Mouse (Mus musculus) gastrocnemius, postnatal 25 days (tissue): ENCODE results near the gene Cpeb1. TPM values are rescaled to one million over a fixed set of nuclear protein-coding genes. Genes with fewer than 3 reads are reported as not detected.

ENCODE experiments used
- DNase-seq: peaks from one replicate; pipeline ENCODE4 v3.0.0; 2022
- total RNA-seq, 2 experiments: library from RNA; stranded (reverse); gene quantifications; 1 replicate in 1 of 2; 2 replicates in 1 of 2; pipeline ENCODE4 v1.2.3; 2021

The Cpeb1 gene
- total RNA-seq, 2 experiments from 2014 or later = 14.4 to 17.2 TPM

DNA sequence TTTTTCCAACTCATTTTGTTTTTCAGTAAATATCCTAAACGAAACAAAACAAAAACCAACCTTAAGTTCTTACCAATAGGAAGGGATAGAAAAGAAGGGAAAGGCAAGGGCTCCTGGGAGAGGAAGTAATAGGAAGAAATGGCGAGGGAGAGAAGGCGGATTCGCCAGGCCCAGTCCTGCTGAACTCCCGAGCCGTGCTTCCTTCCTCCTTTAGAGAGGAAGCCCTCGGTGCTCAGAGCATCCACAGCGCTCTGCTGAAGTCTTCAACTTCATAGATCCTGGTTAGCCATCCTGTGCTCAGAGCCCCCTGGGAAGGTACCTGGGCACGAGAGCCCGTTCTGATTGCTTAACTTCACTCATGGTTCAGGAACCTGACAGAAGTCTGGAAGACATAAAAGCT lies 127.6 kb downstream of the Cpeb1 start:
- DNase-seq = no peak

DNA sequence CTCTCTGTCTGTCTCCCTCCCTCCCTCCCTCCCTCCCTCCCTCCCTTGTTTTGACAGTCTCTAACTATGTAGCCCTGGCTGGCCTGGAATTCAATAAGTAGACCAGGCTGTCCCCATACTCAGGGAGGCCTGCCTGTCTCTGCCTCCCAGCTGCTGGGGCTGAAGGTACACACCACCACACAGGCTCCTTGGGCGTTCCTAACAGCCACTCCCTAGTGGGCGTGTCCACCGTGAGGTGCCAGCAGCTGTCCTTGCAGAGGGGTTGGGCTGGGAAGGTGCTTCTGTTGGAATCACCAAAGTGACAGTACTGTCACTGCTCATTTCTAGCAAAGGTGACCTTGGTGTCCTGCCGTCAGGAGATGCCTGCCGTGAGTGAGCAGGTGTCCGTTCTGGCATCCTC lies 128.4 kb downstream of the Cpeb1 start:
- DNase-seq = no peak

DNA sequence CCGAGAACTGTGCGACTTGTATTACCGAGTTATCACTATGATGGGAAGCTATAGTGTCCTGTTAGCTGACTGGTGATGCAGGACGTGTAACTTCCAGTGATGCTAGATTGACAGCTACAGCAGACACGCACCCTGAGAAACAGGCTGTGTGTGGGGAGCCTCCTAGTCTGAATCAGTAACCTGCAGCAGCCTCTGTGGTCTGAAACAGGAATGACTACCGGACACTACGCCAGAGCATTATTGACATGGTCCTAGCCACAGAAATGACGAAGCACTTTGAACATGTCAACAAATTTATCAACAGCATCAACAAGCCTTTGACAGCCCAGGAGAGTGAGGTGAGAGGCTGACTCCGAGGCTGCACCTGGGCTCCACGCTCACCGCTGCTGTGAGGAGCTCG lies 129.2 kb downstream of the Cpeb1 start:
- DNase-seq = no peak

DNA sequence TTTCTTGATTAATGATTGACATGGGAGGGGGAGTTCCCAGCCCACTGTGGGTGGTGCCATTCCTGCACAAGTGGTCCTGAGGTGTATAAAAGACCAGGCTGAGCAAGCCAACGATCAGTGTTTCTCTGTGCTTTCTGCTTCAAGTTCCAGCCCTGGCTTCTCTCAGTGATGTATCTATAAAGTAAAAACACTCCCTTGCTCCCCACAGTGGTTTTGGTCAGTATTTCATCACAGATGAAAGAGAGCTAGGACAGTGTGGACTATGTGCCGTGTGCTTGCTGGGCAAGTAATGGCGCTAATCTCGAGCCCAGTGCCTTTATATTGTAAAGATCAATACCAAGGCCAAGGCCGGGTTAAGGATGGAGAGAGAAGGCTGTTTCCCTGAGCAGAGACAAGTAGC lies 133.5 kb downstream of the Cpeb1 start:
- no peak for DNase-seq

DNA sequence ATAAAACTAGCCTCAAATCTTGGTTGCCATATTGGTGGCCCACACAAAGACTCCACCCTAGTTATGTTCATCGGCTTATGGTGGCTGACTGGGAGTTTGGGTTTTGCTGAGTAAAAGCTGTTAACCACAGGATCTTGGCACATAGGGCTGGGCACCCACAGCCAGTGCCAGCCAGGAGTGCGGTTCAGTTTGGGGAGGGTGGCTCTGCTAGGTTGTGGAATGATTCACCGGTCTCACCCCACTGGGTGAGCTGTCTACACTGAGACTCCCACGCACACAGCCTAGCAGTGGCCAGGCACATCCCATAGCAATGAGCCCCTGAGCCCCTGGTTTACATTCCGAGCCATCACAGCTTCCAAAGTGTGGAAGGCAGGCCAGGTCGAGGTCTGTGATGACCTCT lies 135.5 kb downstream of the Cpeb1 start:
- DNase-seq = no peak

DNA sequence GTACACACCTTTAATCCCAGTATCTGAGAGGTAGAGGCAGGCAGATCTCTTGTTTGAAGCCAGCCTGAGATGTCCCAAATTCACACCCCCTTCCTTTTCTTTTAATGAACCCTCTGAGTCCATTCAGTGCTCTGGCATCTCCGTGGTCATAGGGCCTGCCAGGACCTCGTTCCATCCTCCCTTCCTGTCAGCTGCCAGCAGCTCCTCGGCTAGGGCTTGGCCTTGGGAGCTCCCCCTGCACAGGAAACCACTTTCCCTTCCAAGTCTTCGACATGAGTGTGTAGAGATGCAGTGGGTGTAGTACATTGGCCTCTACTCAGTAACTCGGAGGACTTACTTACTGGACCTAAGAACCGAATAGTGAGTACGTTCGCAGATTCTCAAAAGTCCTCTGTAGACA lies 139.7 kb downstream of the Cpeb1 start:
- DNase-seq = no peak

DNA sequence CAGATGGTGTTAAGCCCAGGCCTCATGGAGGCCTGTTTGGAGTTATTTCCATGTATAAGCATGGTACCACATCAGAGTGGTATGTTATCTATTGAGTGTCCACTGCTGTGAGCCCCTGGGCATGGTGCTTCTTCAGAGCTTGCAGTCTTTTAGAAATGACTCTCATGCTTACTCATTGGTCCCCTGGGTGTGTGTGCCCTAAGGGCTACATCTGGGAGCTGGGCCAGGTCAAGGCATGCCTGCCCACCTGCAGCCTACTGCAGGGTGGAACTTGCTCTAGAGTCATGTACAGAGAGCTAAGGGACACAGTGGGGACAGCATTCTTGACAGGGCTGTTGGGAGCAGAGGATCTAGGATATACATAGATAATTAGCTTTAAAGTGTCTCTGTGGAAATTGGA lies 143.7 kb downstream of the Cpeb1 start:
- DNase-seq = no peak

DNA sequence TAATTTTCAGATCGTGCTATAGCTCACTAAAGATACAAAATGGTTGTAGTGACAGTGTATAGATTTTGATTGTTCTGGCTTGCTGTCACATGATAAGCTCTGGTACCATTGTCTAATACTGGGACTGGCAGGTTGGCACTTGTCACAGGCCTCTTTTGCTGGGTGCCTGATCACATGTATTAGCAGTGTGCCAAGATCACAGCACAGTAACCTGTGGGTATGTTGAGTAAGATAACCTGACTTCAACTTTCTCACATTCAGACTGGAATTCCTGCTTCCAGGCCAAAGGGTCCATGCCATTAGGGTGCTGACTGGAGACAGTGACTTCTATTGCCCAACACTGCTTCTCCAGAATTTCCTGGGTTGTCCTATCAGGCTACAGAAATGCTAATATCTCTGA lies 144.1 kb downstream of the Cpeb1 start:
- no peak for DNase-seq

DNA sequence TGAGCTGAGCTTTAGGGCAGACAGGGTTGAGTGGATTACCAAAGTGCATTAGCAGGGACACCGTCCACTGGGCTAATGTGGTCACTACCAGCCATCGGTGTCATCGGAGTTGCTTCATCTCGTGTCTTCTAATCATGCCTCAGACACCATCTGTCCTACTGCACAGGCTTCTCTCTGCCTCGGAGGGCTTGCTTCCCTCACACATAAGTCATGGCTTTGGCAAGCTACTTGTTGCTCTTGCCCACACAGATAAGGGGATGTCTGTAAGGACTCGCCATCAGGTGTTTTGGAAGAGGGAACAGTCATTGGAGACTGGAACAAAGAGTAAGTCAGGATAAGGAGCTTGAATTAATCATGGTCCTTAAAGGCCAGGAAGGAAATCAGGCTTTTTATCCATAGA lies 146.0 kb downstream of the Cpeb1 start:
- no peak for DNase-seq

DNA sequence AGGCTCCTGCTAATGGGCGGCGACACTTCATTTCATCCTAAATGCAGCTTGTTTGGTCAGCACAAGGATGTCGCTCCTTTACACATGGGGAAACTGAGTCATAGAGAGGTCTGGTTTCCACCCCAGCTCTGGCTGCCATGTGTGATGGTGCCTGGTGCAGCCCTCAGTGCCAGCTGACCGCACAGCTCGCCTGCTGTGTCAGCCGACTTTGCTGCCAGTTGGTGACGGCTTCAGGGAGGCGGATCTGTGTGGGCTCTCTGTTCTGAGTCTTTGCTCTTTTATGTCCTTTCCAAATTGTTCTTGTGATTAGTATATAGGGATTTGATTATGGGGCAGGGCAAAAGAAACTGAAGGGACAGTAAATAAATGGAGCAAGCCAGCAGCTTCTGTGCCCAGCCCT lies 147.5 kb downstream of the Cpeb1 start:
- DNase-seq = no peak

DNA sequence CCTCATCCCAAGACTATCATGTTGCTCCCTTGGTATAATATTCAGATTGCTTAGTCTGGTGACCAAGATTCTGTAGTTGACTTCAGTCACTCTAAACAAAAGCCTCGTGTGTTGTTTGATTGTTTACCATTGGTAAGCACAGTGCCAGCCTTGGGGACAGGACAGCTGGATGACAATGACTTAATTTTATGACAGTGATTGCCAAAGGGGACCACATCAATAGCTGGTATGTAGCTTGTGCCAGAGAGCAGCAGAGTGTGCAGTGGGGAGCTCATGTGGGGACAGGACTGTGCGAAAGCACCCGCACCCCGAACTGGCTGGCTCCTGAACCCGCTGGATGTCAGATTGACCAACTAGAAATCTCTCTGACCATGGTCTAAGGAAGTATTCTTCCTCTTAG lies 150.6 kb downstream of the Cpeb1 start:
- no peak for DNase-seq

DNA sequence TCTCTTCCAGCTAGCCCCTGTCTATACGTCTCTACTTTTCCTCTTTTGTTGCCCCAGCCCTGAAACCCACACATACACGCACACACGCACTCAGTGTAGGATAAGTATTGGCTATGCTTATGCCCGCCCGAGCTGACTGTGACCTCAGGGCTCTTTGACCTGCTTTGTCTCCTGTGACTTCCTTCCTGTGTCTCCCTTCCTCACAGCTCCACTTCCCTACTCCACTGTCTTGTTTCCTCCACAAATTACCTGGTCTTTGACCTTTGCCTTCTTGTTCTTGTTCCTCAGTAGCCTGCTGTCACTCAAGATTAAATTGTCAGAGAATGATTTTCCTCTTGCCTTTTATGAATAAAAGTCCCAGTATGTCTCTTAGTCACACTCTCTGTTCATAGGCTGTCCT lies 151.2 kb downstream of the Cpeb1 start:
- DNase-seq = no peak

DNA sequence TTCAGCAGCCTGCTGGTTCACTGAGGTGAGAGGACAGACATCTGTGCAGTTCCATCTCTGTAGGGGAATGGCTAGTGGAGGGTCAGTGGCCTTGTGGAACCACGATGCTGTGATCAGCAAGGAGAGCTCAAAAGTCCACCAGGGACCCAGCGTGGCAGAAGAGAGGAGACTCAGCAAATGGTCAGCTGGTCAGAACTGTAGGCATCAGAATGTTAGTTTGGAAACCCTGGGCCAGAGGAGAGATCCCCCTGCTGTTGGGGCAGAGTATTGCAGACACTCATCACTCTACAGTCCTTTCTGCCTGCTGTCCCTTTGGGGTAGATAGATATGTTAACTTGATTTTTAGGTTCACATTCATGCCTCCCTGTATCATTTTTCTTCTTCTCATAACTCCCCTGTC lies 151.6 kb downstream of the Cpeb1 start:
- no peak for DNase-seq

DNA sequence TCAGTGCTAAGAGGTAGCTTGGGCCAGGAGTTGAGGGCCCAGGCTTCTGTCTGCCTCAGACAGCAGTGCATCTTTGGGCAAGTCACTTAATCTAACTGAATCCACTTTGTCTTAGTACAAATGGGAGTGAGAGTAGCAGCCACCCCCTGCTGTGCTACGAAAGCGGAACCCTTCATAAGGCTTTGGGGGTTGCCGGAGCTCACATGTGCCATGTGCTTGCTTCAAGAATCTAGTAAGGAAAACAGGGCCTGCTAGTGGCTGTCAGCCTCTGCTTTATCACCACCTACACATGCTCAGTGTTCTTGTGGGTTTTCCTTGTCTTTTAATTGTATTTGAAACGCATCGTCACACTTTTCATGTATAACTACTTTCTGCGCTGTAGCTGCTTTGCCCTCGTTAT lies 153.9 kb downstream of the Cpeb1 start:
- DNase-seq = no peak

DNA sequence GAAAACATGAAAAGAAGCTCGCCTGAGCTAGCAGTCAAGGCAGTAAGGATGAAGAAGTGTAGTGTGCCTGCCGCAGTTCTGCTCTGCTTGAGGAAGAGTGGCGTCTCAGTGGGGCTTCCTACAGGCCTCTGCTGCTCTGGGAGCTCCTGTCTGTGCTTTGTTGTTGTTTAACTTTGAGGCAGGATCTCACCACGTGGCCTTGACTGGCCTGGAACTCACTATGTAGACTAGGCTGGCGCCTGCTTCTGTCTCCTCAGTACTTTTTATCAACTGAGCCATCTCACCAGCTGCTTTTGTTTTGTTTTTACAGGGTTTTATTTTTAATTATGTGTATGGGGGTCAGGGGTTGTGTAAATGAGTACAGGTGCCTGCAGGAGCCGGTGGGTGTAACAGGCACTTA lies 157.1 kb downstream of the Cpeb1 start:
- no peak for DNase-seq

Other genes starting within 250 kb of the Cpeb1 start
- gene Pde8a, start 241.9 kb downstream of the Cpeb1 start, total RNA-seq = 1 to 10 TPM; 5.2 to 8.3 TPM
- gene Rps17, start 110.2 kb downstream of the Cpeb1 start, total RNA-seq = 100 to 1,000 TPM; 694 to 707 TPM
- under 1 TPM; 0.38 to 0.51 TPM for gene Ap3b2, start 38.5 kb upstream of the Cpeb1 start, total RNA-seq
- gene BC048679, start 42.8 kb upstream of the Cpeb1 start, total RNA-seq = 1 to 10 TPM in 1 of 2 experiments, under 1 TPM in 1; 0.46 to 1.1 TPM
- 100 to 1,000 TPM; 240 to 314 TPM for gene Fsd2, start 111.5 kb upstream of the Cpeb1 start, total RNA-seq
- 1 to 10 TPM; 5.8 to 6.5 TPM for gene Whamm, start 115.8 kb upstream of the Cpeb1 start, total RNA-seq